Mouse (Mus musculus): ENCODE data around the gene Lats1. TPM values are rescaled to one million over a fixed set of nuclear protein-coding genes. Genes with fewer than 3 reads are reported as not detected.
"Not testable (repeated sequence)": the region's sequence is repeated elsewhere in the genome, so short reads cannot be mapped to it uniquely, and the experiment has no call there.

Gene Lats1
- polyA plus RNA-seq, 1 experiment, result 17.6 TPM

DNA sequence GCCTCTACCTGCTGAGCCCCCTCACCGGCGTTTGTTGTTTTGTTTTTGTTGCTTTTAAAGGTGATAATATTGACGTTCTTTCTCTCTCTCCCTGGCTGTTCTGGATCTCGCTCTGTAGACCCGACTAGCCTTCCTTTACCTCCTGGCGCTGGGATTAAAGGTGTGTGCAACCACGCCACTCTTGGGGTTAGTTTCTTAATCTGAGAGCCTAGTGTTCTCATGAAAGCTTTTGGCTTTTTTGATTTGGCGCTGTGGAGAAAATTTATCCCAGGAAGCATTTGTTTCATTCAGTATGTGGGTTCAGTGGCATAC is 45.4 kb downstream of the Lats1 start:
- DNase-seq (ENCODE audit: low spot score), result no peak

DNA sequence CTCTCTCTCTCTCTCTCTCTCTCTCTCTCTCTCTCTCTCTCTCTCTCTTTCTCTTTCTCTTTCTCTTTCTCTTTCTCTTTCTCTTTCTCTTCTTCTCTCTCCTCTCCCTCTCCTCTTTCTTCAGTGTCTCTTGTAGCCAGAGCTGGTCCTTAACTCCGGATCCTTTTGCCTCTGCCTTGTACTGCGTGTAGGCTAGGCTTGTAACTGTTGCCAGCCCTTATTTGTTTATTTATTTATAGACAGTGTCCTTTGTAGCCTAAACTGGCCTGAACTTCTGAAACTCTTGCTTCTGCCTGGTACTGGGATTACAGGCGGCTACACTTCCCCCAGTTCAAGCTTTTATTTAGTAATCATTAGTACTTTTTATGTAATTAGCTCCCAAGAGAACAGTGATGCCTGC is 46.0 kb downstream of the Lats1 start:
- DNase-seq (ENCODE audit: low spot score), result no peak

GRCm38 (mm10) chr10:7731582-7731981 is 50.6 kb downstream of the Lats1 start:
- no peak for DNase-seq (ENCODE audit: low spot score)

DNA sequence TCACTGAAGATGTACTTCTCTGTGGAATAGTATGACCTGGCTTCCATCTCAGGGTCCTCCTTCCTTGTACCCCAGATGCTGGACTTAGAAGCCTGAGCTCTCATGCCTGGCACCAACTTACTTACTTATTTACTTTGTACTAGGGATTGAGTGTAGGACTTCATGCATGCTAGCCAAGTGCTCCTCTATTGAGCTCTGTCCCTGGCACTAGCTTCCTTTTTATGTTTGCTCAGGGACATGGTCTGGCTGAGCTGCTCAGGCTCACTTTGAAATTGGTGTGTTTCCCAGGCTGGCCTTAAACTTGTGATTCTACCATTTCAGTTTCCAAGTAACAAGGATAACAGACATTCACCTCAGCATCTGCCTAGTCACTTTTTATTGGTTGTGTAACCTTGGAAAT is 56.1 kb downstream of the Lats1 start:
- DNase-seq (ENCODE audit: low spot score), result no peak

DNA sequence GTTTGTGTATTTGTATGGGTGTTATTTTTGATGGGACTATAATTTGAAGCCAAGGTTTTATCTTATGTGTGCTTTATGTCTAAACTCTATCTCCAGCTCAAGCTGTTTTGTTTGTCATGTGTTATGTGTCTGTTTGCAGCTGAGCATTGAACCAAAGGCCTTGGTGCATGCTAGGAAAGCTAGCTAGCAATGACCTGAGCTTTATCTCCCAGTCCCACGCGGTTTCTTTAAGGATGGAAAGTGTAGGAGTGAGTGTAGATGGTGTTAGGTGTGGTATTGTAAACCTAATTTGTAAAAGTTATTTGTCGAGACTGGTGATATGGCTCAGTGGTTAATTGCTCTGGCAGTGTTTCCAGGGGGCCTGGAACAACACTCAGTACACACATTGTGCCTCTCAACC is 56.9 kb downstream of the Lats1 start:
- no peak for DNase-seq (ENCODE audit: low spot score)

DNA sequence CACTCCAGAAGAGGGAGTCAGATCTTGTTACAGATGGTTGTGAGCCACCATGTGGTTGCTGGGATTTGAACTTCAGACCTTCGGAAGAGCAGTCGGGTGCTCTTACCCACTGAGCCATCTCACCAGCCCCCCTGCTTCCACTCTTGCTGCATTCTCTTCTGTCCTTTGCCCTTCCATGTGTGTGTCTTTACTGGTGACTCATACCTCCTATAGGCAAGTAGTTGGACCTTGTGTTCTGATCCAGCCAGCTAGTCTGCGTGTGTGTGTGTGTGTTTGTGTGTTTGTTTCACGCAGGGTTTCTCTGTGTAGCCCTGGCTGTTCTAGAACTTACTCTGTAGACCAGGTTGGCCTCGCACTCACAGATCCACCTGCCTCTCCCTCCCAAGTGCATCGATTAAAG is 64.5 kb downstream of the Lats1 start:
- DNase-seq (ENCODE audit: low spot score), result not testable (repeated sequence)

GRCm38 (mm10) chr10:7748752-7749151 is 67.7 kb downstream of the Lats1 start:
- DNase-seq (ENCODE audit: low spot score), result no peak

DNA sequence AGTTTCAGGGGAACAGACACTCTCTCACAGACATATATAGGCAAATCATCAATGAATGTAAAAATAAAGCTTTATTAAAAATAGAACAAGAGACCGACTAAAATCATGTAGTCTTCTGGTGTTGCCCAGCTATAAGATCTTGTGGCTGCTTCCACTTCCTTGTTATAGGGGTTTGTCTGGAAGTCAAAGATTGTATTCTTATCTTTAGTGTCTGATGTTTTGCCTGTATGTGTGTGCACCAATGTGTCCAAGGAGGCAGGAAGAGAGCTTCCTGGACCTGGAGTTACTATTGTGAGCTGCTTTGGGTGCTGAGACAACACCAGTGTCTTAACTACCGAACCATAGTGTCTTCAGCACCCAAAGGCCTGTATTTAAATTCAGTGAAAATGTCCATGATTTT is 76.5 kb downstream of the Lats1 start:
- no peak for DNase-seq (ENCODE audit: low spot score)

Other genes with a start within 250 kb of the Lats1 start
- 1.4 and 1.6 TPM in 2 replicates for gene Ulbp1, start 207.6 kb upstream of the Lats1 start, polyA plus RNA-seq (2012; rRNA removed)
- 2.7 and 3.2 TPM in 2 replicates for gene Lrp11, start 91.4 kb upstream of the Lats1 start, polyA plus RNA-seq (2012; rRNA removed)
- gene Nup43, start 13.7 kb upstream of the Lats1 start, polyA plus RNA-seq (2012; rRNA removed), result 10.2 and 12.4 TPM in 2 replicates
- 61.0 and 67.5 TPM in 2 replicates for gene Pcmt1, start 78 bp upstream of the Lats1 start, polyA plus RNA-seq (2012; rRNA removed)
- 16.2 and 19.4 TPM in 2 replicates for gene Katna1, start 44.8 kb downstream of the Lats1 start, polyA plus RNA-seq (2012; rRNA removed)
- gene Ginm1, start 111.6 kb downstream of the Lats1 start, polyA plus RNA-seq (2012; rRNA removed), result 81.8 and 82.6 TPM in 2 replicates
- 14.8 and 19.9 TPM in 2 replicates for gene Ppil4, start 111.7 kb downstream of the Lats1 start, polyA plus RNA-seq (2012; rRNA removed)
- gene Zc3h12d, start 151.3 kb downstream of the Lats1 start, polyA plus RNA-seq (2012; rRNA removed), result 0.28 and 0.44 TPM in 2 replicates